Mouse (Mus musculus): ENCODE data around the gene Rnf20.

Gene Rnf20

DNA sequence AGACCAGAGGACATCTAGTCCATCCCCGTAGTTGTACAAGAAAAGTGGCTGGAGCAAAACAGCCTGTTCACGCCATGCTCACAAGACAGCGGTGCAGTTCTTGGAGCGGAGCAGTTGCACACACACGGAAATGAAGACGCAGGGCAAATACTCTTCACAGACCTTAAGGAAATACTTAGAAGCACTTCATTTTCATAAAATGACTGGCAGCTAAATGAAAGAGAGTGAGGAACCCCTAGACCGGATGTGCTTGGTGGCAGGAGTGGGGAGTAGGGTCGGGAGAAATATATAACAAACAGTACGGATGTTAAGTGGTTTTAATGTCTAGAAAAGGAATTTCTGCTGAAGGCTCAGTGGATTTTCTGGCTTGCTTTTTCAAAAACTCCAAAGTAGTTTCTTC, 29.9 kb downstream of the Rnf20 start:
- DNase-seq: no peak

DNA sequence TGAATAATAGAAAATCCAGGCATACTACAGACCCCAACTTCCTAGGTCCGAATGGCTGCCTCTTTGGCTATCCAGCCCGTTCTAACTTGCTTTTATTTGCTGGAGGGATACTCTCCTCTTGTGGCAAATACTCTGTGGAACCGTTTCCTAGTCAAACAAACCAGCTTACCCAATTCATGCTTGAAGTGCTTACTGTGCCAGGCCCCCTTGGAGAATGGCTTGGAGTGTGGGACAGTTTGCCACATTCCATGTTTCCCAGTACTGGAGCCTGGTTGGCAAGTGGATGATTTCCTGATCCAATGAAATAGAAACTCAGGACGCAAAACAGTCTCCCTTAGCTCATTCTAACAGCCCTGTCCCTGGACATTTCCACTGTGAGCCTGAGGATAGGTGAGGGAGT, 30.4 kb downstream of the Rnf20 start:
- DNase-seq: no peak

DNA sequence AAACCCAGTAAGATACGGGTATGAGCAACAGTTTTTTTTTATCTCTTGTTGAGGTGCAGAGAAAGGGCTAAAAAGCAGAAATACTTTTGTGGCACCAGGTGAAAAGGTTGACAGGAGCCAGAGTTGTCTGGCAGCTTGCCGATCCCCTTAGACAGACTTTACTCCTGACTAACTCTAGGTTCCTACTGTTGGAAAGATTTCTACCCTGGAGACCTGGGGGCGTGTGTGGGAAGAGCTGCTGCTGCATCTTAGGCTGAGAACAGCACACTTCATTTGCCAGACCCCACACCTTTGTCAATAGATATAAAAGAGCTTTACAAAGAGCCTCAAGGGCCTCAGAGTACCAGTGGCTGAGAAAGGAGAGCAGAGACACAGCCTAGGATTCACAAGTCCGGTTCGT, 33.0 kb downstream of the Rnf20 start:
- no peak for DNase-seq

DNA sequence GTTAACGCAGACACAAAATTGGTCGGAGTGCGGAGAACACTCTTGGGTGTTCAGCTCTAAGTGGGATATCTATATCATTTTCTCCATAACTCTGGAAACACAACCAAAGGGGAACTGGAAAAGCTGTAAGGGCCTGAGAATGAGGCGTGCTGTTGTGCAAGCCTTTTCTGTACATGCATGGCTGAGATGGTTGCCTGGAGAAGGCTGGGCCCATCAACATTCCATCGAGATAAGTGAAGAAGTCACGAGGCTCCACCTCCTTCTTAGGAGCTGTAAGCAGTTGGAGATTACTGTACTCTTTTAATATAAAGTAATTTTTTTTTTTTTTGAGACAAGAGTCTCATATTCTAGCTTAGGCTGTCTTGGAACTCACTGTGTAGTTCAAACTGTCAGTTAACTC, 44.3 kb downstream of the Rnf20 start:
- DNase-seq: no peak

DNA sequence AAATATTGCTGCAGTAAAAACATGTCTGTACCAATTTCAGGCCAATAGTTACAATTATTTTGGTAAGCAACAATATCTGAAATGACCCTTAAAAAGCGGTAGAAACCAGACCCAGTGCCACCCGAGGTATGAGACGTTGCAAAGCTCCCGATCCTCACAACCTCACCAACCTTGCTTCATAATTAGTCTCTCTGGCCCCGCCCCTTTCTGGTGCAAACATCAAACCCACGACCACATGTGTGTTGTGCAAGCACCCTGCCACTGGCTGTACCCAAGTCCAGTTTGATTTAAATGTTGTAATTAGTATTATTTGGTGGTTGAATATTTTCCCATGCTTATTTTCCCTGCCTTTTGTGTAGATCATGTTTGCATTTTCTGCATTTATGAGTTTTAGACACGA, 45.0 kb downstream of the Rnf20 start:
- DNase-seq: no peak

DNA sequence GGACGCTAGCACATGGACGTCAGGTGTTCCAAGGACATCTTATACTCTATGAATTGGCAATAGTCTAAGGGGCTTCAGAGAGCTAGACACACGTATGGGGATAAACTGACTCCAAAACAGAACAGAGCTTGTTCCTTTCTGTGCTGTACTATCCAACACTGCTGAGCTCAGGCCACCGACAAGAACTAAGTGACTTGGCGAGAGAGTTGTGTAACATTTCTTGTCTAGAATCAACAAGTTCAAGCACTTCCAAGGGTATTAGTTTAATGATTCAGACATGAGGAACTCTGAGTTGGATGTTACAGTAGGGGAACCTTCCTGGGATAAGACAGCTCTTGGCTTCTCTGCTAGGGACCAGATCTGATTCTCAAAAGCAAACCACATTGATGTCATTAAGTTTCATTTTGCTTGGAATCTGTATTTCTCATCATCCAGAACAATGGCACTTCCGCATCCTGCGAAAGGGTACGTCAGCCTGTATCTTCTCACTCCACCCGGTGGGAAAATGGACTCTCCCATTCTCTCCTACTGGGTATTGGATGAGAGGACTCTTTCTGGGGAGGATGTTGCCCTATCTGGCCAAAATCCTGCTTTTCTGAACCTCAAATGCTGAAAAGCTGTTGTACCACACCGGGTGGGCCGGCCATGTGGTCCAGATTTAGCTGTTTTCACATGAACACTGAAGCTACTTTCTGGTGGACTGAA, 48.5 kb downstream of the Rnf20 start:
- no peak for DNase-seq

DNA sequence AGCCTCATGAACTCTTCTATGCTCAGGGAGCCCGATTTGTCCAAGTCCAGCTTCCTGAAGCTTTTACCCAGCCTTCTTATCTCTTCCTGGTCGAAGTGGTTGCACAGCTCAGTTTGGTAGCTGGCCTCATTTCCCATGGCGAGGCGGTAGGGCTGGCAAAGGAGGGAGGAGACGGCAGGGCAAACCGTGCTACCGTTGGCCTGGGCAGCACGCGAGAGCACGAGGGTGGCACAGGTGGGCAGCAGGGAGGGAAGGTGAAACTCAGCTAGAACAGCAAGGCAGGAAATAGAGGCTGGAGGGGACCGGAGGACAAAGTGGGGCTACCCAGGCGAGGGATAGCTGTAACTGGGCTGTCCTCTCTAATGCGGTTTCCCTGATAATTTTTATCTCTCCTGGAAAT, 50.0 kb downstream of the Rnf20 start, which contains the start of gene Ppp3r2:
Ppp3r2 (minus strand) TSS at position 213 of the 400 bp plus-strand sequence.
- DNase-seq: no peak

DNA sequence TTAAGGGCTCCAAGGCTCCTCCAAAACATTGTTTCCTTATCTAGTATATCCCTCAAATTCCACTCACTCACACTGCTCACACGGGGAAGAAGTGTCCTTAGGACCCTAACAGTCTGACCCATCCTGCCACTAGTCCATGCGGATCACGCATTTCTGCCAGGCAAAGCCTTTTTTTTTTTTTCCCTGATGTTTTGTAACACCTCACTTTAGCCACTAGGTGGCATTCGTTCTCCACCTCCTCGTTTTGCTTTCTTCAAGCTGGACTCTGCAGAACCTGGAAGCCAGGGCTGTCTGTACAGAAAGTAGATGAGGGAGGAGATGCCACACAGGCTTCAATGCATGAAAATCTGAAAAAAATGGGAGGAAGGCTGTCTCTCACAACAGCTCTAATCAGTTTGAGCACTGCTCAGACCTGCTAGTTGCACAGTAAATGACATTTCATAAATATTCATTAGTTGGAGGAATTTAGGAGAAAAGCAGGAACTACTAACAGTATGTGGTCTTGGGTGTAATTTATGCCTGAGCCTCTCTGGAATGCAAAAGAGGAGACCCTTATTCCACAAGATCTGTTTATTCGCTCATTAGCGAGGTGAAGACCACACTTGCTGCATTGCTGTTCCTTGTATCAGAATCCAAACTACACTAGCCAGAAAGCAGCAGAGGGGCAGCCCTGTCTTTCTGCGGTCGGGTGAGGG, 56.9 kb downstream of the Rnf20 start:
- DNase-seq: peak; percentile 51

DNA sequence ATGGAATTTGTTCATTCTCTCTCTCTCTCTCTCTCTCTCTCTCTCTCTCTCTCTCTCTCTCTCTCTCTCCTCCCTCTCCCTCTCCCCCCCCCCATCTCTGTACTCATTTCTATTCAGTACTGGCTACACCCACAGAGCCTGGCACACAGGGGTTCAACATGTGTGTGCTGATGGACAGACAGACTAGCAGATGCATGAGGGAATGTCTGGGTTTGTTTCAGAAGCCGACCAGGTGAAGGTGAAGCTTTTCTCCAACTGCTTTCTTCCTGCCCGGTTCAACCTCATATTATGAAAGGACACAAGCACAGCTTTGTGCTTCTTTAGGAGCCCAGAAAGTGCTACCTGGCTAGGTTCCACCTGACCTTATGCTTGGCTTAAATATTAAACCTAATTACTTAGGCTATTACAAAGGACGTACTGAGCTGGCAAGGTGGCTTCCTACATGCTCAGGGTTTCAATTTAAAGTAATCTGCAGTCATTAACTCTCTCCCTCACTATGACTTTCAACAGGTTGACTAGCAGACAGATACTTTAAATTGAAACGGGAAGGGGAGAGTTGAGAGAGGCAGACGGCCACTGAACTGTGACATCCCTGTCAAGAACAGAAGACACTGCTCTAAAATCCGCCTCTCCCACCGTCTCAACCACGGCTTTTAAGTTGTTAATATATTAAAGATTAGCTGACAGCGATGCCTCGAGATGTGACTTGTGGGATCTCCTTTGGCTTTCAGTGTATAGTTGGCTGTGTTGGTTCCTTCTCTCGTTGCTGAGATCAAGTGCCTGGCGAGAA, 59.8 kb downstream of the Rnf20 start:
- DNase-seq: no peak
